Mouse (Mus musculus): ENCODE results near the gene Armc9.

The Armc9 gene

GRCm38 (mm10) chr1:86229184-86229829 is 74.7 kb downstream of the Armc9 start:
- no peak for DNase-seq

- DNase-seq, result no peak
Measured at GRCm38 (mm10) chr1:86232631-86233030, 78.1 kb downstream of the Armc9 start.

- no peak for DNase-seq
Measured at GRCm38 (mm10) chr1:86233808-86234207, 79.2 kb downstream of the Armc9 start.

- DNase-seq, result no peak
Measured at GRCm38 (mm10) chr1:86235118-86235517, 80.5 kb downstream of the Armc9 start.

GRCm38 (mm10) chr1:86236442-86236841 is 81.9 kb downstream of the Armc9 start:
- DNase-seq, result no peak

GRCm38 (mm10) chr1:86239010-86239409 is 84.4 kb downstream of the Armc9 start:
- no peak for DNase-seq

GRCm38 (mm10) chr1:86239871-86240270 is 85.3 kb downstream of the Armc9 start:
- DNase-seq, result no peak

- no peak for DNase-seq
Measured at GRCm38 (mm10) chr1:86240959-86241358, 86.4 kb downstream of the Armc9 start.

GRCm38 (mm10) chr1:86243490-86243889 is 88.9 kb downstream of the Armc9 start:
- no peak for DNase-seq

GRCm38 (mm10) chr1:86245301-86246085 is 90.9 kb downstream of the Armc9 start:
- no peak for DNase-seq

GRCm38 (mm10) chr1:86253410-86253809 is 98.8 kb downstream of the Armc9 start:
- no peak for DNase-seq

- no peak for DNase-seq
Measured at GRCm38 (mm10) chr1:86256311-86256710, 101.7 kb downstream of the Armc9 start.

- DNase-seq, result no peak
Measured at GRCm38 (mm10) chr1:86257228-86257627, 102.6 kb downstream of the Armc9 start.

- DNase-seq, result no peak
Measured at GRCm38 (mm10) chr1:86258171-86258824, 103.7 kb downstream of the Armc9 start.

GRCm38 (mm10) chr1:86263564-86264339 is 109.2 kb downstream of the Armc9 start:
- no peak for DNase-seq

- DNase-seq, result no peak
Measured at GRCm38 (mm10) chr1:86265060-86265459, 110.5 kb downstream of the Armc9 start.

GRCm38 (mm10) chr1:86268492-86269189 is 114.1 kb downstream of the Armc9 start:
- no peak for DNase-seq

- DNase-seq, result no peak
Measured at GRCm38 (mm10) chr1:86269190-86269508, 114.6 kb downstream of the Armc9 start.

GRCm38 (mm10) chr1:86271707-86272106 is 117.1 kb downstream of the Armc9 start:
- DNase-seq, result no peak

GRCm38 (mm10) chr1:86277055-86277454 is 122.5 kb downstream of the Armc9 start:
- DNase-seq, result no peak

GRCm38 (mm10) chr1:86281781-86282536 is 127.4 kb downstream of the Armc9 start:
- DNase-seq, result no peak

- DNase-seq, result no peak
Measured at GRCm38 (mm10) chr1:86284101-86284500, 129.5 kb downstream of the Armc9 start.

Measured in kidney, adult 11 months (tissue).